Mouse (Mus musculus): ENCODE measurements around the gene Mtfmt.
A peak's percentile ranks its signal among the peaks of the same experiment; 100 is the strongest.

Mtfmt gene

DNA sequence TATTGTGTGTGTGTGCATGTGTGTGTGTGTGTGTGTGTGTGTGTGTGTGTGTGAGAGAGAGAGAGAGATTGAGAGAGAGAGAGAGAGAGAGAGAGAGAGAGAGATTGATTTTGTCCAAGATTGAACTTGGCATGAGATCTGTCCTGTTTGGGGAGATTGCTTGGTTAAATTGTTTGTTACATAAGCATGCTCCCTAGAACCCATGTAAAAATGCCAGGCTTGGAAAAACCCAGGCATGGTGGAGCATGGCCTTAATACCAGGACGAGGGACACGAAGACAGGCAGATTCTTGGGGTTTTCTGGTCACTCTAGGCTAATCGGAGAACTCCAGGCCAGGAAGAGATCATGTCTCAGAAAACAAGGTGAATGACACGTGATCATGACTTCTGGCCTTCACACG, 7.6 kb upstream of the Mtfmt start:
- DNase-seq (ENCODE audit: low spot score), result no peak

DNA sequence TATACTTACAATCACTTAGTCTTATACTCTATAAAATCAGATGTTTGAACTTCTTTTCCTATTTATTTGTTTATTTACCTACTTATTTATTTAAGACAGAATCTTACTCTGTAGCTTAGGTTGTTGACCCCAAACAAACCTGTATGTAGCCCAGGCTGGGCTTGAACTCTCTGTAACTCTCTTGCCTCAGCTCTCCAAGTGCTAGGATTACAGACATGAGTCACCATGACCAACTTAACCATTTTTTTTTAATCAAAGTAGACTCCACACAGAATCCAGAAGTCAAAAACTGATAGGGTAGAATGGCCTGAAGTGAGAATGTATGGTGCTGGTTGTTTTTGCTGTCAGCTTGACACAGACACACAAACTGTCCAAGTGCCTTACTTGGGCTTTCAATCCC, 5.2 kb upstream of the Mtfmt start:
- no peak for DNase-seq (ENCODE audit: low spot score)

DNA sequence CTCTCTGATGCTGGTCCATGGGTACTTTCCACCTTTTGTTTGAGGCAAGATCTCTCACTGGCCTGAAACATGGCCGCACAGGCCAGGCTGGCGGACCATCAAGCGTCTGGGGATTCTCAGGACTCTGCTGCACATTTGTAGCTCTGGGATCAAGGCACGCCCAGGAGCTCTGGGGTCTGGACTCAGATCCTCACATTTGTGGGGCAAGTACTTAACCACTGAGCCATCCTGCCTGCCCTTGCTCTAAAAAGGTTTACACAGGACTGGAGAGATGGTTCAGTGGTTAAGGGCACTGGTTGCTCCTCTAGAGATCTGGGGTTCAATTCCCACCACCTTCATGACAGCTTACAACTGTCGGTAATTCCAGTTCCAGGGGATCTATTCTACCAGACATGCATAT, 4.7 kb upstream of the Mtfmt start:
- no peak for DNase-seq (ENCODE audit: low spot score)

DNA sequence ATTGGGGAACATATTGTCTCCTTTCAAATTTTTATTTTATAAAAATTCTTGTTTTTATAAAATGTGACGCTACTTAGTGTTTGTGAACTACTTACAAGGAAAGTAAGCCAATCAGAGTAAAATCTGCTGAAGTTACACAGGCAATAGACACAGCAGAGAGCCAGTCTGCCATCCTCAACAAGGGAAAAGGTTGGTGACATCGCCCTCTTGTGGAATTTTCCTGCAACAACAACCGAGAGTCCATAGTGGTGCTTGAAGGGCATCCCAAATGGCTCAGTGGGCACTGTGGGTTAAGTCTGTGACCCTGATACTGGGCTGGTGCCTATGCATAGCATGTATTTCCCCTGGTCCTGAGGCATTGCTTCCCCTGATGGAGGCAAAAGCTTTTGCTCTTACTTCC, 3.3 kb upstream of the Mtfmt start:
- DNase-seq (ENCODE audit: low spot score), result peak; percentile 90

DNA sequence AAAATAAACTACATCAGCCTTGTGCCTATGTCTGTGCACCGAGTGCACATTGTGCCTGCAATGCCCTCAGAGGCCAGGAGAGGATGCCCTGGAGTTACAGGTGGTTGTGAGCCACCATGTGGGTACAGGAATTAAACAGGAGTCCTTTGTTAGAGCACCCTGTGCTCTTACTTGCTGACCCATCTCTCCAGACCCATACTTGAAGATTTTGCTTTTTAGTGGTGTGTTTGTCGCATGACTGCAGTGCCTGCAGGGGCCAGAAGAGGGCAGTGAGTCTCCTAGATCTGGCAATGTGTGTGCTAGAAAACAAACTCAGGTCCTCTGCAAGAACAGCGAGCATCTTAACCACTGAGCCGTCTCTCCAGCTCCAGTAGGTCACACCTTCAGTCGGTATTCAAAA, 1.4 kb upstream of the Mtfmt start:
- peak; percentile 34 for DNase-seq (ENCODE audit: low spot score)

DNA sequence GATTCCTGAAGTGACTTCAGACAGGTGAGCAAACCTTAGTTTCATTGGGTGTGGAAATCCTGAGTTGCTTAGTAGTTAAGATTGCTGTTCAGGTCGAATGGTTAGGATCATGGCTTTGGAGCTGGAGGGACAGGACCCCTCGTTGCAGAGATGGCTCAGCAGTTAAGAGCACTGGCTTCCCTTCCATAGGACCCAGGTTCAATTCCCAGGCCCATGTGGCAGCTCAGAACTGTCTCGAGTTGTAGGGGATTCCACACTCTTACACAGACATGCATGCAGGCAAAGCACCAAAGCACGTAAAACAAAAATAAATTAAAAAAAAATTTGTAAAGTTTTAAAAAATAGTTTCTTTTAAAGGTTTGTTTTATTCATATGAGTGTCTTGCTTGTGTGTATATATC, 371 bp upstream of the Mtfmt start:
- no peak for DNase-seq (ENCODE audit: low spot score)

DNA sequence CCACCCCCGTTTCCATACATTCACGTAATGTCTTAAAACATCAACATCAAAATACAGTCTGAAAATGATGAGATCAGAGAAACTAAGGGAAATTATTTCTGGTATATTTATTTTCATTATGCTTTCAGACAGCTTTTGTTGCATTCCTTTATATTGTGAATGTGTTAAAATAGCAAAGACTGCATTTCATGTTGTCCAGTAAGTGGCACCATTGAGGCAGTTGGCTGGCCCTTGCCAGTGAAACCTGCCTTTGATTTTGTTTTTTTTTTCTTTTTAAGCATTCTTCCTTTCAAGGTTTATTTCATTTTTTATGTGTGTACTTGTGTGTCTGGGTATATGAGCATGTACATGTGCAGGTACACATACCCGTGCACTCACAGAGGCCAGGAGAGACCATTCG, 9.1 kb downstream of the Mtfmt start:
- no peak for DNase-seq (ENCODE audit: low spot score)

DNA sequence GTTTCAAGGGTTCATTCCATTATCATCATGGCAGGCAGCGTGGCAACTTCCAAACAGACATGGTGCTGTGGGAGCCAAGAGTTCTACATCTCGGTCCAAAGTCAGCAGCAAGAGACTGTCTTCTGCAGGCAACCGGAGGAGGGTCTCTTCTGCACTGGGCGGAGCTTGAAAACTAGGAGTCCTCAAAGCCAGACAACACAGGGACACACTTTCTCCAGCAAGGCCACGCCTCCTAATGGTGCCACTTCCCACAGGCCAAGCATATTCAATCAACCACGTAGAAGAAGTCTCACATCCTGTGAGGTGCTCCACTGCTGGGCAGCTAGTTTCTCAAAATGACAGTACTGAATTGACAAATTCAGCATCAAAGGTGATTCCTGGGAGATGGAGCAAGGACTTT, 12.4 kb downstream of the Mtfmt start:
- DNase-seq (ENCODE audit: low spot score), result no peak

DNA sequence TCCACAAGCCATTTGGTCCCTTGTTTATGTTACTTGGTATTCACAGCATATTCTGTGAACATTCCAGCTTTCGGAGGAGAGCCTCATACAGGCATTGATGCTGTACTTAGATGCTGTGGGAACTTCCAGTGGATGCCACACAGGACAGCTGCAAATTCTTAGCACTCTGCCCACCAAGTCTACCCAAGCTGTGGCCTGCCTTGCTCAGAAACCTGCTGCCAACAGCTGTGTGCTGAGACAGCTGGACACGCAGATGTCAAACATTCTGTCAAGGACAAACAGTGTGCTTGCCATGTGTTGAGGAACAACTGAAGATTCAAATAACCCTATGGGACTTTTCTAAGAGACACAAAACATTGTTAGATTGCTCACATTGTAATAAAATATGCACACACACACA, 23.4 kb downstream of the Mtfmt start:
- DNase-seq (ENCODE audit: low spot score), result no peak

DNA sequence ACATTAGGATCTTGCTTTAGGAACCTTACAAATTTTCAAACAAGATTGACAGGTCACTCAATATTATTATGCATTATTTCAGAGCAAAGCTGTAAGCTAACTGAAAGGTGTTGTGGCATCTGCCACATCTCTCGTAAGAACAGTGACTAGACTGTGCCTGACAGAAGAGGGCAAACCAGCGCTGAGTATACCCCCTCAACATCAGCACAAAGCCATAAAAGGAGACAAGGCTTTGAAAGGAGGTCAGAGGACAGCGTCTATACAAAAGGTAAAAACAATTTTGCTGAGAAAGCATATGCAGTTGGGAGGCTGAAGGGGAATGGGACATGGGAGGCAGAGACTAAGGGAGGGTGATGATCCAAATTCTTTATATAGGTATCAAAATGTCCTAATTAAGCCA, 24.6 kb downstream of the Mtfmt start:
- no peak for DNase-seq (ENCODE audit: low spot score)

DNA sequence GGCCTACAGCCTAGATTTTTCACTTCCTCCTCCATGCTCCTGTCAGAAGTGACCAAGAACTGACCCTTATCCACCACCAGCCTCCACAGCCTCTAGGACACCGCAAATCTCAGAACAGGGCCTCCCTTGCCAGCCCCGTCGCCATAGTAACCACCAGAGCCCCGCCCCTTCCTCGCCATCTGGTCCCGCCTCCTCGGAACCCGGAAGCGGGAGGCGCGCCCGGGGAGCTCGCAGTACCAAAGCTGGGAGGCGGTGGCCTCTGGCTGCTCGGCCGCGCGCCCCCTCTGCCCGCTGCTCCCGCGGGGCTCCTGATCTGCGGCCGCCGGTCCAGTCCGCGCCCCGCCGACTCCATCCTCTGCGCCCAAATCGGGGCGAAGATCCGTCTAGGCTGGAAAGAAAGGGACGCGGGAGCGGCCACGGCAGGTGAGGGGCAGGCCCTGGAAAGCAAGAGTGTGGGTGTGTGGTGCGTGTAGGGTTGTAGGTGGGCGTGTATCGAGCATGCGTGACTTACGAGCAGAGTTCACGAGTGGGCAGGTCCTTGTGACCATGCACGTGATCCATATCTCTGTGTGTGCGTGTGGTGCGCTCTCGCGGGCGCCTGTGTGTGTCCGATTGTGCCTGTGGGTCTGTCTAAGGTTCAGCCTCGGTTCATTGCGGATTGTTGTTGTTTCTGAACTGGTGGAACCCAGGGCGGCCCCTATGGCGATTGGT, 25.3 kb downstream of the Mtfmt start, which contains the start of gene Spg21:
TSS of gene Spg21 (plus strand) at position 216 of the 711 bp plus-strand sequence.
- peak; percentile 99 for DNase-seq (ENCODE audit: low spot score)

DNA sequence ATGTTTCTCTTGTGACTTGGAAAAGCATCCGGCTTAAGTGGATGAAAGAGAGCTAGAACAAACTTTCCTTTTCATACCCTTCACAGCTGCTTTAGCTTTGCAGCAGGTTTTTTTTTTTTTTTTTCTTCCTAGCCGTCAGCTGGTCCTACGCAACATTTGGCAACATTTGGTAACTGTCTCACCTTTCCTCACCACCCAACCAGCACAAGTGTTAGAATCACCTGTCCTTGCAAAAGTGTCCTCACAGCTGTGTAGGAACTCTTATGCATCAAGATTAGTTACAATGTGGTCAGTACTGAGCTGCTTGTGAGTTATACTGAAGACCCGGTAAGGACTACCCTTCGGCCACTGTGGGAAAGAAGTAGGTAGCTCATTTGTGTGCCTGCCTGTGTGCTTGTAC, 27.0 kb downstream of the Mtfmt start:
- no peak for DNase-seq (ENCODE audit: low spot score)

DNA sequence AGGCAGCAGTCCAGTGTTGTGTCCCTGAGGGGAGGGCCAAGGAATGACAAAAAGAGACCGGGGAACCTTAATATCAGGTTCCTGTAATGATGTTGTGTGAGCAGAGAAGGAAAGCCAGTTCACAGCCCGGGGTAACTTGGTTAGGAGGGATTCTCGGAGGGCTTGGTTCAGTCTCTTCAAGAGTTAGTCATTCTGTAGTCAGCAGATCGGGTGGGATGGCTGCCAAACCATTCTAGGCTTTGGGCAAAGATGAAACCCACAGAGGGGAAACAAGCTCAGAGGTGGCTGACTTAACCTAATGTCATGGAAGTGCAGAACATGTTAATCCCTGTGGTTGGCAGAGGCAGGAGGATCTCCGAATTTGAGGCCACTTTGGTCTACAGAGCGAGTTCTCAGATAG, 28.6 kb downstream of the Mtfmt start:
- no peak for DNase-seq (ENCODE audit: low spot score)

DNA sequence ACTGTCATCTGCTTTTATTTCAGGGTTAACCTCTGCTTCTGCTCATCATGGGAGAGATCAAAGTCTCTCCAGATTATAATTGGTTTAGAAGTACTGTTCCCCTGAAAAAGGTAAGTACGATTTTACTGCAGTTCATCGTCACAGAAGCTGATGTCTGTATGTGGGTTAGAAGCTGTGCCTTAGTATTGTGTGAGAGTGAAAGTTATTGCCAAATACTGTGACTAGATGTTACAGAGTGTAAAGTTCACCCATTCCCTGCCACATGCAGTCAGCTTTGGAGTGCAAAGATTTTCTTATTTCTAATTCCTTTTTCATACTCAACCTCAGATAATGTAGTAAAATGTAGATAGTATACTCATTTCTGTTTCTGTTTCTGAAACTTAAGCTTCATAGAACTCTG, 29.7 kb downstream of the Mtfmt start:
- DNase-seq (ENCODE audit: low spot score), result no peak

DNA sequence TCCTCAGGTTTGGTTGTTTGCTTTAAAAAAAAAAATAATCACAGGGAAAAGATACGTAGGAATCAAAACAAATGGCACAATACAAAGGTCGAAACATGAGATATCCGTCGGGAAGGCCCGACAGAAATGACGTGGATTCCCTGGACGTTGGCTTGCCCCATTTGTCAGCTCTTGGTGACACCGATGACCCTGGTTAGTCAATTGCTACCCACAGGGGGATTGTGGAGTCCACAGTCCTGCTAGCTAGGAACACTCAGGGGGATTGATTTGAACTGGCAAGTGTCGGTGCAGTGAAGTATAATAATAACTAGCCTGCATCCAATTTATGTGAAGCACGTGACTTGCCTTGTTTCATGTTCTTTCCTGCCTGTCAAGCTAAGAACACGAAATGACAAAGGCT, 32.1 kb downstream of the Mtfmt start:
- DNase-seq (ENCODE audit: low spot score), result no peak

DNA sequence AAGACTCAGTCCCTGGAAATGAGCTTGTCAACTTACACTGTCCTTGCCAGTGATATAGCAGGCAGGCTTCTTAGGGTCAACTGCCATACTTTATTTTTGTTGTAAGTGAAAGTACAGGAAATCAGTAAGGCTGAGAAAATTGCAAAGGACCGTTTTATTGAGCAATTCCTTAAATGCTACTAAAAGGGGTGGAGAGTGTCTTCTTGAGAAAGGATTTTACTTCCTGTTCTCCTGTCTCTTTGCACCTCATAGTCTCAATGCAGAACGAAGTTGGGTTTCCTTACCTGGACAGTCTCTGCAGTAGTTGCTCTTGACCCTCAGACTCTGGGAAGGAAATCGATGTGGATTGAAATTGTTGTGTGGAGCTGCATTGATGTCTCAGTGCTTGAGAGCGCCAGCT, 37.2 kb downstream of the Mtfmt start:
- no peak for DNase-seq (ENCODE audit: low spot score)

DNA sequence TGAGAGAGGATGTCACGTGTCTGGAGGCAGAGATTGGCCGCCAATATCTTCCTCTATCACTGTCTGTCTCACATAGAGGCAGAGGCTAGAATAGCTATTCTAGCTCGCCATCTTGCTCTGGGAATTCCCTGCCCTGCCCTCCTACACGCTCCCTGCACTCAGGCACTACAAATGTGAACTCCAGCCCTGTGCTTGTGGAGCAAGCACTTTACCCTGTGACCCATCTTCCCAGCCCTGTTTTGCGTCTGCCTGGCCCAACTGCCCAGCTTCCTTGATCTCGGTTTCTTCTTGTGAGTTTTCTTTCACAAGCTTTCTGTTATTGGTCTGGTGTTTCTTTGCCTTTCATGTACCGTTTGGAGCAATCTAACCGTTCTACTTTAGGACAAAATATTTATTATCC, 43.6 kb downstream of the Mtfmt start:
- no peak for DNase-seq (ENCODE audit: low spot score)

DNA sequence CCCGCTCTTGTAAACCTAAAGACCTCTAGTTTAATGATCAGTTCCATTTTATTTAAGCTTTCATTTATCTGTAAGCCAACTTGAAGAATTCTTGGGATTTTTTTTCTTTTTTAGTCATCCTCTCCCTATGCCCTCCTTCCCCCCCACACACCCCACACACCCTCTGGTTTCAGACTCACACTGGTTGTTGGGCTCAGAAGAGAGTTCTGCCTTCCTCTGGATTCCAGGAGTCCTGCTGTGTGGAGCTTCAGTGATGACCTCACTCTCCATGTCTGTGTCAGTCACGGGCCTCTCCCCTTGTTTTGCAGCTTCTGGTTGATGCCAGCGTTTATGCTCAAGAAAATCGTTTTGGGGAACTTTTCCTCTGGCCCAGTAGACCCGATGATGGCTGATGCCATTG, 44.5 kb downstream of the Mtfmt start:
- no peak for DNase-seq (ENCODE audit: low spot score)

DNA sequence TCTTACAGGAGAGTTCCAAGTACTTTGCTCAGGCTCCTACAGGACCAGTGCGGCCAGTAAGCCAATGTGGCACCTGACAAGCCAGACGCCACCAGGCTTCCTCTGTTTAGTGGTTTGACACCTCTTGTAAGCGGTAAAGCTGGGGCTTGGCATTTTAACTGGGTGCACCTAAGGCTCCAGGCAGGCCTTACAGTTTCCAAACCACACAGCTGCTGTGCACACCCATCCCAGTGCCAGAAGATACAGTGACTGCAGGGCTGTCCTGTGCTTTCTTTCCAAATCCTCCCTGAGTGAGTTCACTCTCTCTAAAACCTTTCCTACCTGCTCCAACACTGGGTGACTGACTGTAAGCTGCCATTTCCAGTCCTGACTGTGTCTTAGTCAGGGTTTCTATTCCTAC, 55.9 kb downstream of the Mtfmt start:
- DNase-seq (ENCODE audit: low spot score), result no peak

DNA sequence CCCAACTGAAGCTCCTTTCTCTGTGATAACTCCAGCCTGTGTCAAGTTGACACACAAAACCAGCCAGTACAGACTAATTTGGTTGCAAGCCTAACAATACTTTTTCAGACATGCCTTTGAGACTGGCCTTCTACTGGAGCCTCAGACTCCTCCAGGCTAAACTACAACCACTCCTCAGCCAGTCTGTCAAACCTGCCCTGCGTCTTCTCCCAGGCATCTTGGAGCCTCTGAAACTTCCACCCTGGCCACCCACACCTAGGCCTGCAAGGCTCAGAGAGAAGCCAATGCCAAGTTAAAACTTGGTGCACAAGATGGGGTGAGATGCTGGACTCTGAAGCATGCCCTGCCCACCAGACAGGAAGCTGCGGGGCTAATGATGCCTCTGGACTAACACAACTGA, 56.8 kb downstream of the Mtfmt start:
- no peak for DNase-seq (ENCODE audit: low spot score)

DNA sequence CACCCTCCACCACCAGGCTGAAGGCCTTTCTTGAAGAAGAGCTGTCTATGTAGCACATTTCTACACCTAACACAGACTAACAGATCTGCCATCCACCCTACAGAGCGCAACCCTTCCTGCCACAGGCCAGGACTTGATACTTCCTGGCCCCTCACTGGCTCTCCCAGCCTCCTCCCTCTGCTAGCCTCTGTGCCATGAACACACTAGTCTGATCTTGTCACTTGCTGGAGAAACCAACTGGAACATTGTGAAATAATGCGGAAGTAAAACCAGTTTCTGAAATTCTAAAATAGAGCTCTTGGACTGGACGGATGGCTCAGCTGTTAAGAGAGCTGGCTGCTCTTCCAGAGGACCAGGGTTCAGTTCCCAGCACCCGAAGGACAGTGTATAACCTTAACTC, 57.3 kb downstream of the Mtfmt start:
- DNase-seq (ENCODE audit: low spot score), result no peak

DNA sequence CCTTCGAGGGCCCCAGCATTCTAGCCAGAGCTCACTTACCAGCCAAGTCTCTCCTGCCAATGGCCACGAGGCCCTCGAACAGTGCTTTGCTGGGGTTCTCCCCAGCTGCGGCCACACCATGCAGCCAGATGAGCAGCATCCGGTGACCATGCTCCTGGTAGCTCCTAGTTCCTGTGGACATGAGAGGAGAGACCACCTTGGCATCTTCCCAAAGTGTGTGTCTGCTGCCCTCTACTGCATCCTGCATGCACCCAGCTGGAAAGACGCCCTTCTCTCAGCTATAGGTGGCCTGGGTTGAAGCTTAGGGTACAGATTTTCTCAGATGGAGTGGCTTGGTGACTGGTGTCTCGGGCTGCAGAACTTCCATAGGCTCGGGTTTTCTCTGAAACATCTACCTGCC, 66.6 kb downstream of the Mtfmt start:
- DNase-seq (ENCODE audit: low spot score), result no peak
